Mouse (Mus musculus) kidney, embryonic 16.5 days (tissue): ENCODE results near the gene Dennd1a. TPM values are rescaled to one million over a fixed set of nuclear protein-coding genes. Genes with fewer than 3 reads are reported as not detected.

Experiments used
- ATAC-seq: fragments of 200-750 bp; cut with Nextera tagmentation; 2 replicates; pipeline ENCODE4 v1.8.0; 2017; ENCODE audit warnings: moderate TSS enrichment; ENCODE audit not compliant: low FRiP score, low TSS enrichment
- H3K27ac ChIP-seq: fragments of 300-500 bp; sonication (generic); 2 replicates; pipeline ENCODE4 v1.5.1; 2014; ENCODE audit warnings: low read length
- H3K27me3 ChIP-seq: fragments of 300-500 bp; sonication (generic); 2 replicates; pipeline ENCODE4 v1.6.1; 2014; ENCODE audit warnings: low read length, control low read depth, mixed read lengths; ENCODE audit not compliant: insufficient read depth
- H3K36me3 ChIP-seq: fragments of 300-500 bp; sonication (generic); 2 replicates; pipeline ENCODE4 v1.6.1; 2014; ENCODE audit warnings: low read length, control low read depth, mixed read lengths; ENCODE audit not compliant: insufficient read depth
- H3K4me1 ChIP-seq: fragments of 300-500 bp; sonication (generic); 2 replicates; pipeline ENCODE4 v1.6.1; 2014; ENCODE audit warnings: low read length, control low read depth, mixed read lengths; ENCODE audit not compliant: insufficient read depth
- H3K4me2 ChIP-seq: fragments of 300-500 bp; sonication (generic); replicated peaks from 2 replicates; pipeline ENCODE4 v1.6.1; 2014; ENCODE audit warnings: low read depth, low read length
- H3K4me3 ChIP-seq: fragments of 300-500 bp; sonication (generic); 2 replicates; pipeline ENCODE4 v1.5.1; 2014; ENCODE audit warnings: mild to moderate bottlenecking, low read length
- H3K9ac ChIP-seq: fragments of 300-500 bp; sonication (generic); replicated peaks from 2 replicates; pipeline ENCODE4 v1.6.1; 2014; ENCODE audit warnings: low read length
- H3K9me3 ChIP-seq: fragments of 300-500 bp; sonication (generic); 2 replicates; pipeline ENCODE4 v1.6.1; 2016; ENCODE audit warnings: low read length, control low read depth
- WGBS: fragments of 180-500 bp; shearing (Covaris S2); extraction: QIAGEN DNeasy Blood & Tissue Kit; methylation state at CpG from one replicate; pipeline ENCODE4 v1.1.7; 2014; 5-methylcytosine and 5-hydroxymethylcytosine counted together
- polyA plus RNA-seq: library from polyadenylated mRNA; unstranded; fragments of >200 nt; fragmentation: Nextera tagmentation; extraction: Ambion mirVana; gene quantifications from 2 replicates; pipeline ENCODE4 v1.2.1, GENCODE M21; 2015

Gene Dennd1a
- polyA plus RNA-seq, 1 experiment from 2014 or later: 14.3 TPM

DNA sequence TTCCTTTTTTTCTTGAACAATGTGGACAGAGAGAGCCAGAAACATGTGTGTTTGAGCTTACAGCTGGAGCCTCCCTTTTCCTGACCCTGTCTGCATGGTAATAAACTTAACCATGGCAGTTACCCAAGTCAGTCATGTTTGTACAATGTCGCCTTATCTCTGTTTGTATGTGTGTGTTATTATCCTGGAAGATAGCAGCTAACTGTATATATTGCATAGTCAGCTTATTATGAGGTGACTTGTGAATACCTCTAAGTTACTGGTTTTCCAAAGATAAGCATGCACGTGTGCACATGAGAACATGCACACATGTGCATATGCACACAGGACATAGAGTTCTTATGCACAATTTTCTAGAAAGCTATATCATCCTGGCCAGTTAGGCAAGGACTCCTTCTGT is 13.8 kb upstream of the Dennd1a start:
- Histone ChIP-seq H3K4me2 (no peak overlapping the region), H3K4me1 (no peaks in the 10 kb centered on the region), H3K36me3 (no peaks in the 10 kb centered on the region), H3K27me3 (no peaks in the 10 kb centered on the region), H3K27ac (no peak overlapping the region), H3K4me3 (no peak overlapping the region), H3K9me3 (no peaks in the 10 kb centered on the region), H3K9ac (no peak overlapping the region)
- WGBS: 64% methylated on average over 2 of the region's 2 CpGs
- no peak for ATAC-seq

DNA sequence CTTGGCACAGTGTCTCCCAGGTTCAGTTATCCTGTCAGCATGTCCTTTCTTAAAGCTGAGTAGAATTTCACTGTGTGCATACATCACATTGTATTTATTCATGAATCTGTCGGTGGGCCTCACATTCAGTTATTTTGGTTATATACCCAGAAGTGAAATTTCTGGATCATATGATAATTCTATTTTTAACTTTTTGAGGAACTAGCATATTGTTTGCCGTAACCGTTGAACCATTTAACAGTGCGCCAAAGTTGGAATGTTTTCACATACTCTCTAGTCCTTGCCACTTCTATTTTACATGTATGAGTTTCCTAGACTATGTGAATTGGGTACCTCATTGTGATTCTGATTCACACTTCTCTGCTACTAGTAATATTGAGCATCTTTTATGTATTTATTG is 8.7 kb upstream of the Dennd1a start:
- no peak for ATAC-seq
- no peak overlapping the region for H3K4me3 ChIP-seq
- no peak overlapping the region for H3K27ac ChIP-seq
- 88% methylated on average over 4 of the region's 4 CpGs for WGBS
- H3K27me3 ChIP-seq: no peaks in the 10 kb centered on the region
- H3K9ac ChIP-seq: no peak overlapping the region
- H3K36me3 ChIP-seq: no peaks in the 10 kb centered on the region
- H3K4me2 ChIP-seq: no peak overlapping the region
- no peaks in the 10 kb centered on the region for H3K9me3 ChIP-seq
- H3K4me1 ChIP-seq: no peaks in the 10 kb centered on the region

DNA sequence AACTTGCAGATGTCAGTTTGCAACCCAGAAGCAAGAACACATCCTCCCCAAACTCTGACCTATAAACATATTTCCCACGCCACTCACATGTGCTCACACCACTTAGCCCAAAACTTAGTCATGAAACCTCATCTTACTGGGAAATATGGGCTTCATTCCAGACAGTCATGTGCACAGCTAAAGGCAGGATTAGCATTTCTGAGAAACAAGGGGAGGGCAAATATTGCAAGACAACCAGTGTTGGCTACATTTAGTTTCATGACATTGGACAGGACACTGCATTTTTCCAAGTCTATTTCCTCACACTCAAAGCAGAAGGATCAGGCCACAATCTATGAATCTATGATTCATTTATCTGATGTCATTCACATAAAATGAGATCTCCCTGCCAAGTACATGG is 4.3 kb upstream of the Dennd1a start:
- no peaks in the 10 kb centered on the region for H3K27me3 ChIP-seq
- H3K4me1 ChIP-seq: no peaks in the 10 kb centered on the region; the same call in 1 of the 2 replicates
- no peaks in the 10 kb centered on the region for H3K9me3 ChIP-seq
- no peak for ATAC-seq
- no peak overlapping the region for H3K27ac ChIP-seq
- no peak overlapping the region for H3K4me3 ChIP-seq
- H3K9ac ChIP-seq: no peak overlapping the region
- H3K36me3 ChIP-seq: no peaks in the 10 kb centered on the region
- H3K4me2 ChIP-seq: no peak overlapping the region
- WGBS: 74% methylated on average over 1 of the region's 1 CpGs

DNA sequence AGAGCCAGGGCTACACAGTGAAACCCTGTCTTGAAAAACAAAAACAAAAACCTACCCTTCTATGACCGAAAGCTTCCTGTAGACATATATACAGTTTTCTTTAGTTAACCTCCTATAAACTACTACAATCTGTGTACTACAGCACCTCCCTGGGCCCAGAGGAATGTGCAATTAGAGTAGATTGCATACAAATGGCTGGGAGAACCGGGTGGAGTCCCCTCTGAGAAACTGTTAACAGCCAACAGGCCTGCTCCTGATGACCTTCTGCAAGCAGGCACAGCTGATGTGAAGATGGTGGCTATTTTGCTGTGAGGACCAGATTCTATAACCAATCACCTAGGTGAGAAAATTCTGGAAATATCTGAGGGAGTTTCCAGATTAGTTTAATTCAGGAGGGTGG is 1.0 kb upstream of the Dennd1a start:
- H3K4me3 ChIP-seq: no peak overlapping the region
- peaks cover 15% of the 10 kb centered on the region for H3K4me1 ChIP-seq
- WGBS: 43% methylated on average over 2 of the region's 2 CpGs
- H3K27ac ChIP-seq: no peak overlapping the region
- H3K4me2 ChIP-seq: no peak overlapping the region
- H3K36me3 ChIP-seq: no peaks in the 10 kb centered on the region
- H3K27me3 ChIP-seq: no peaks in the 10 kb centered on the region
- no peak overlapping the region for H3K9ac ChIP-seq
- ATAC-seq: no peak
- no peaks in the 10 kb centered on the region for H3K9me3 ChIP-seq

DNA sequence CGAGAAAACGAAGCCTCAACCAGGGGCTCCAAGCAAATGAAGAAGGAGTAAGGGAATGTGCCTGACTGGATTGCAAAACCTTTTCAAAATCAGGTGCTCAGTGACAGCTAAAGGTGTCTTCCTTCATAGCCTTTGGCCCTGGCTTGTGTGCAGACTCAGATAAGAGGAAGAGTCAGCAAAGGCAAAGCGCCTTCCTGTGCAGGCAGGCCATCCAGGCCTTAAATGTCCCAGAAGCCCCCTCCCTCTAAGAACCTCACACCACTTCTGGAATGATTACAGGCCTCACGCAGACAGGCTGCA is 807 bp downstream of the Dennd1a start:
- no peaks in the 10 kb centered on the region for H3K36me3 ChIP-seq
- no peaks in the 10 kb centered on the region for H3K27me3 ChIP-seq
- WGBS: 8% methylated on average over 4 of the region's 4 CpGs
- H3K4me2 ChIP-seq: peak overlapping the region; percentile 83
- ATAC-seq: no peak
- H3K27ac ChIP-seq: peak overlapping the region; percentile 91
- H3K4me3 ChIP-seq: peak overlapping the region; percentile 88
- peaks cover 17% of the 10 kb centered on the region for H3K4me1 ChIP-seq
- H3K9me3 ChIP-seq: no peaks in the 10 kb centered on the region
- peak overlapping the region; percentile 92 for H3K9ac ChIP-seq

DNA sequence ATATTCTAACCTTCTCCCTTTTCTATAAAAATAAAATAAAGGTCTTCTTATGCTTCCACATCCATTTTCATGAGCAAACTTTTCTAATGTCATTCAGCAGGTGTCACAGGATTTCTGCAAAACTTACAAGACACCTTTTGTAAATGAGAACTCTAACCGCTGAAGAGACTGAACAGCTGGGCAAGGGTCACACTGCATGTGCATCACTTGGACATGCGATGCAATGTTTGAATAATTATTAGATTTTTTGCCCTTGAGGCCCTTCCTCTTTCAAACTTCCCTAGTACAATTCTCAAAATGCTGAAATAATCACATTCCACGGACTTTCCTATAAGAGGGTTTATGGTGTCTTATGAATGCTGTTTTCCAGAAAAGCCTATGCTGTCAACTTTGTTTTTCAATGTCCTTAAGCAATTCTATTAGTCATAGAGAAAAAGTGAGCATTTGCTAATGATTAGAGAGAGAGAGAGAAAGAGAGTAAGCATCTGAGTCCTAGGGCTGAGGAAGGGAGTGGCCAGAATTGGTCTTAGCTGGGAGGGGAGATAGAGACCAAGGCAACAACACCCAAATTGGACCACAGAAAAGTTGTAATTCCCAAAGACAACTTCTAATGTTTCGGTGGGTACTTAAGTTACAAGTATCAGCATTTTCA is 1.3 kb downstream of the Dennd1a start:
- ATAC-seq: no peak
- Histone ChIP-seq H3K27me3 (no peaks in the 10 kb centered on the region), H3K27ac (peak overlapping the region; percentile 91), H3K9ac (peak overlapping the region; percentile 92), H3K4me1 (peaks cover 18% of the 10 kb centered on the region), H3K9me3 (no peaks in the 10 kb centered on the region), H3K4me2 (peak overlapping the region; percentile 83), H3K4me3 (peak overlapping the region; percentile 88), H3K36me3 (no peaks in the 10 kb centered on the region)
- WGBS: 64% methylated on average over 4 of the region's 4 CpGs

DNA sequence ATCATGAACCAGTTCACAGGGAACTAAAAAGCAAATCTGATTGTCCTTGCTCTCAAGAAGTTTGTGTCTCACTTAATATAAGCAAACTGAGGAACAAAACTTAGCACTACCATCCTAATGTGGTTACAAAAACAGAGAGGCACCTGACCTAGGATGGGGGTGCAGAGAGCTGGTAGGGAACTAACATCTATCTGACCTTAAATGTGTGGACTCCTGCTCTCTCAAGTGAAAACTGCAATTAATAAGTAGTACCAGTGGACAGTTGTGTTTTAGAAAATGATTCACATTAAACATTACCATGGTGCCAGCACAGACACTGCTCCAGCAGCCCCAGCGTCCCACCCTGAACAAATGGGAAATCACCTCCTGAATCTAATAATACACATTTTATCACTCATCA is 3.2 kb downstream of the Dennd1a start:
- 79% methylated on average over 1 of the region's 1 CpGs for WGBS

DNA sequence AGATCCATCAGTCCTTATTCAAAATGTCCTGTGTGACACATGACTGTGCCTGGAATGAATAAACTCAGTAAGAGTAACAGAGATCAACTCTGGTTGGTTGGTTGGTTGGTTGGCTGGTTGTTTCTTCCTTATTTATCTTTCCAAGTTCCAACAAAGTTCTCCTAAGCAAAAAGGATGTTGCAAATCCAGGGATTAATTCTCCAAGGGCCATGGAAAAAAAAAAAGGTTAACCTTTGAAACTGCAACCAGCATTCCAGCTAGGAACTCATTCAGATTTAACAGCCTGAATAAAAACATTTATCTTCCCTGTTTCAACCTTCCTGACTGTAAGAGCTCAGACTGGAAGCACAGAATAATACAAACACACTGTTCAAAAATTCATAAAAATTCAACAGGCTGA is 6.8 kb downstream of the Dennd1a start:
- H3K4me2 ChIP-seq: no peak overlapping the region
- H3K4me1 ChIP-seq: peaks cover 13% of the 10 kb centered on the region
- H3K27me3 ChIP-seq: no peaks in the 10 kb centered on the region
- H3K27ac ChIP-seq: no peak overlapping the region
- H3K36me3 ChIP-seq: no peaks in the 10 kb centered on the region
- no peak for ATAC-seq
- no peak overlapping the region for H3K9ac ChIP-seq
- H3K9me3 ChIP-seq: no peaks in the 10 kb centered on the region
- no peak overlapping the region for H3K4me3 ChIP-seq

More for the DNA sequence above, 3.2 kb downstream of the Dennd1a start:
- no peak overlapping the region for H3K27ac ChIP-seq
- no peak overlapping the region for H3K4me3 ChIP-seq
- no peak overlapping the region for H3K9ac ChIP-seq
- H3K4me1 ChIP-seq: peaks cover 21% of the 10 kb centered on the region
- H3K4me2 ChIP-seq: no peak overlapping the region
- H3K27me3 ChIP-seq: no peaks in the 10 kb centered on the region
- no peaks in the 10 kb centered on the region for H3K9me3 ChIP-seq
- no peak for ATAC-seq
- H3K36me3 ChIP-seq: no peaks in the 10 kb centered on the region

DNA sequence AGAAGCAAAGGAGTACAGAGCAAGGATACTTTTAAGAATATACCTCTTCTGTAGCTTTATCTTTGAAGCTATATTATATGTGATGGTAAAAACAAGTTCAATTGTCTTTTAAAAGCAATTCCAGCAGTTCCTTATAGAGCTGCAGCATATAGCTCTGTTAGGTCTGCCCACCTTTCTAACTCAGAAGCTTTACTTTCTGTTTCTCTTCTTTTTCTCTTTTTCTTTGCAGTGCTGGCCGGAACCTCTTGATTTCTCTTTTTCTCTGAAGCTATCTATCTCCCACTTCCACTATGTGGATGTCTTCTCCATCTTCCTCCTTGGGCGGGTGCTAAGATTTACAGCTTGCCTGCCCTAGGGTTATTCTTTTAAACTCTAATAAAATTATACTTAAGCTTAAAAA is 12.2 kb downstream of the Dennd1a start:
- no peak overlapping the region for H3K4me3 ChIP-seq
- H3K27me3 ChIP-seq: no peaks in the 10 kb centered on the region
- no peak overlapping the region for H3K27ac ChIP-seq
- H3K36me3 ChIP-seq: no peaks in the 10 kb centered on the region
- 74% methylated on average over 2 of the region's 2 CpGs for WGBS
- H3K9ac ChIP-seq: no peak overlapping the region
- ATAC-seq: no peak
- no peak overlapping the region for H3K4me2 ChIP-seq
- no peaks in the 10 kb centered on the region for H3K9me3 ChIP-seq
- H3K4me1 ChIP-seq: no peaks in the 10 kb centered on the region

DNA sequence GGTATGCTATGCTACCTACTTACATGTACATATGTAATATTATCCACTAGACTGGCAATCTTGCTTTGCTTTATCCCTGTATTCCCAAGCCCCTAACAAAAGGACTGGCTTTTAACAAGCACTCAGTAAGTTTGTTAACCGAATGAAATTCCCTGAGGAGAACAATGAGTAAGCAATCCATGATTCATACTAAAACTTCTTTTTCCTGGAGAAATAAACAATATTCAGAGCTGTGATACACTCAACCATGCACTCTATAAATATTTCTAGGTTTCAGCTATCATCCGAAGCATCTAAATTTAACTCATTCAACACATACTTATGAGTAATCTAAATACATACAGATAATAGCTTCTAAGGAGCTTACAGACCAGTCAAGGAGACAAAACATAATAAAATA is 23.5 kb downstream of the Dennd1a start:
- no peak for ATAC-seq
- Histone ChIP-seq H3K36me3 (no peaks in the 10 kb centered on the region), H3K4me1 (no peaks in the 10 kb centered on the region), H3K9me3 (no peaks in the 10 kb centered on the region), H3K27me3 (no peaks in the 10 kb centered on the region), H3K27ac (no peak overlapping the region), H3K9ac (no peak overlapping the region), H3K4me2 (no peak overlapping the region), H3K4me3 (no peak overlapping the region)
- WGBS: 68% methylated on average over 2 of the region's 2 CpGs
